Mouse (Mus musculus): Measurements from ENCODE around the gene Abhd17c. TPM values are rescaled to one million over a fixed set of nuclear protein-coding genes. Genes with fewer than 3 reads are reported as not detected.
A peak's percentile ranks its signal among the peaks of the same experiment; 100 is the strongest.
"Not testable (repeated sequence)": the region's sequence is repeated elsewhere in the genome, so short reads cannot be mapped to it uniquely, and the experiment has no call there.

The Abhd17c gene
- polyA plus RNA-seq, 1 experiment from 2014 or later, result 58.4 TPM

- H3K27ac ChIP-seq, result no peak overlapping the region
- H3K4me2 ChIP-seq, result no peak overlapping the region
- no peak overlapping the region for H3K4me3 ChIP-seq
- no peaks in the 10 kb centered on the region for H3K36me3 ChIP-seq
- WGBS, result 49% methylated on average over 4 of the region's 4 CpGs
- H3K27me3 ChIP-seq, result no peaks in the 10 kb centered on the region
- ATAC-seq (replicated peaks; ENCODE audit: insufficient number of reproducible peaks, insufficient read depth, low FRiP score, low read depth), result no peak
- H3K9me3 ChIP-seq (replicated peaks), result no peaks in the 10 kb centered on the region
- no peak overlapping the region for H3K9ac ChIP-seq
- peaks cover 92% of the 10 kb centered on the region for H3K4me1 ChIP-seq (replicated peaks)
These were observed 15.6 kb downstream of the Abhd17c start for GRCm38 (mm10) chr7:84135799-84136700.

DNA sequence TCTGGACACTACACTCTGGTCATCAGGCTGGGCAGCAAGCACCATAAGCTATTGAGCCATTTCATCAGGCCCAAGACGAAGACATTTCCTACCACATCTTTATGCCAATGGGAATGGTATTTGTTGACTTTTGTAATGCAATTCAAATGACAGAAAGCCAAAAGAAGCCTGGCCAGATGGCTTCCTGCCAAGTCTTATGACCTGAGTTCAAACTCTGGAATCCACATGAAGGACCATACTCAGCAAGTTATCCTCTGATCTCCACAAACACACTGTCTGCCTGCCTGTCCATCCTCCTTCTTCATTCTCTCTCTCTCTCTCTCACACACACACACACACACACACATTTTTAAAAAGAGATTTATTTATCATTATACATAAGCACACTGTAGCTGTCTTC, 19.0 kb downstream of the Abhd17c start:
- WGBS, result 39% methylated on average over 1 of the region's 1 CpGs
- Histone ChIP-seq H3K27me3 (no peaks in the 10 kb centered on the region), H3K36me3 (no peaks in the 10 kb centered on the region), H3K4me3 (no peak overlapping the region), H3K4me1 (replicated peaks) (peaks cover 84% of the 10 kb centered on the region), H3K4me2 (no peak overlapping the region), H3K9me3 (replicated peaks) (no peaks in the 10 kb centered on the region), H3K27ac (no peak overlapping the region), H3K9ac (no peak overlapping the region)
- no peak for ATAC-seq (replicated peaks; ENCODE audit: insufficient number of reproducible peaks, insufficient read depth, low FRiP score, low read depth)

DNA sequence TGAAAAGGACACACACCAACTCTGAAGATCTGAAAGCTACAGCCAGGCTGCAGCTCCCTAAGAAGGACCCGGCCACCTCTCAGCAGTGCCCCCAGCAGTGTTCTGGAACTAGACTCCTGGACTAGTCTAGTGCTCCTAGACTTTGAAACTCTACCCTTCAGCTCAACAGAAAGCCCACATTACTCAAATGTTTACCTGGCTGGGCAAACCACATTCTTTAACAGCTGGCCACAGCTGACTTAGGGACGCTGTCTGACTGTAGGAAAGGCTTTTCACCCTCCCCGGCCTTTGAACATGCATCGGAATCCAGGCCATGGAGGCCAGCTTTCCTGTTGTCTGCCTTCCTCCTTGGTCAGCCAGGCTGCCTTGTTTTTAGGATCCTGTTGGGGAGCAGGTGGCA, 20.0 kb downstream of the Abhd17c start:
- Histone ChIP-seq H3K27me3 (no peaks in the 10 kb centered on the region), H3K36me3 (no peaks in the 10 kb centered on the region), H3K9me3 (replicated peaks) (no peaks in the 10 kb centered on the region), H3K4me1 (replicated peaks) (peaks cover 82% of the 10 kb centered on the region), H3K27ac (peak overlapping the region; percentile 31; the same call in 1 of the 2 replicates), H3K4me2 (no peak overlapping the region), H3K4me3 (no peak overlapping the region), H3K9ac (no peak overlapping the region)
- WGBS, result 81% methylated on average over 4 of the region's 4 CpGs
- no peak for ATAC-seq (replicated peaks; ENCODE audit: insufficient number of reproducible peaks, insufficient read depth, low FRiP score, low read depth)

DNA sequence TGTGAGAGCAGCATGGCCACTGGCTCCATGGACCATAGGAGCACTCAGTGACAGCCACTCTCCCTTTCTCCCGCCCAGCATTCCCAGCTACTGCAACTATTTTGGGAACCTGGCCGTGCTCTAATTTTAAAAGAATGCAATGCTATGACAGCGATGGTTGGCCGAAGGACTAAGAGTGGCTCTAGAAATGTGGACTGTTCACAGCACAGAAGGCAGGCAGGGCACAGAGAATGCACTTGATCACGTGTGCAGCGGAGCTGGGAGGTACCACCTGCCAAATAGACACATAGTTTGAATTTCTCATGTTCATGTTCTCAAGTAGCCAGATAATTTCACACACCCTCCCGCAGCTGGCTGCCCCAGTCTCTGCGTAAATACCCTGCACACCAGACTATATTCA, 23.0 kb downstream of the Abhd17c start:
- ATAC-seq (replicated peaks; ENCODE audit: insufficient number of reproducible peaks, insufficient read depth, low FRiP score, low read depth), result peak; percentile 94
- Histone ChIP-seq H3K27me3 (no peaks in the 10 kb centered on the region), H3K4me2 (peak overlapping the region; percentile 32), H3K36me3 (no peaks in the 10 kb centered on the region), H3K27ac (peak overlapping the region; percentile 92), H3K4me1 (replicated peaks) (peaks cover 75% of the 10 kb centered on the region), H3K4me3 (no peak overlapping the region), H3K9ac (no peak overlapping the region), H3K9me3 (replicated peaks) (no peaks in the 10 kb centered on the region)
- WGBS, result 28% methylated on average over 8 of the region's 8 CpGs

DNA sequence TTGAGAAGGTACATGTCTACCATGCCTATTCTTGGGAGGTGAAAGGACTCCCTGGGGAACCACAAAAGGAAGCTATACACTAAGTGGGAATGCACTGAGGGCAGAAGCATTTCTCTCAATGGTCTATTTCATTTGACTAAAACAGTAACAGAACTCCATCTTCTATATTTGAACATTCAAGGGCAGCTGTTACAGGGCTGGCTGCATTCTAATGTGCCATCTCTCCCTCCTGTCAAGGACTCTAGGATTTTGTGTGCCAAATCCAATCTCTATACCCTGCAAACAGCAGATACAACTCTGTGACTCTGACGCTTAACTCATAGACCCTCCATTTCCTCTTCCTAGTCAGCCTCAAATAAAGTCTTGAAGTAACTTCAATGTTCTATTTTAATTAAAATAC, 26.0 kb downstream of the Abhd17c start:
- H3K4me2 ChIP-seq, result no peak overlapping the region
- peaks cover 77% of the 10 kb centered on the region for H3K4me1 ChIP-seq (replicated peaks)
- no peak for ATAC-seq (replicated peaks; ENCODE audit: insufficient number of reproducible peaks, insufficient read depth, low FRiP score, low read depth)
- no peaks in the 10 kb centered on the region for H3K9me3 ChIP-seq (replicated peaks)
- no peak overlapping the region for H3K9ac ChIP-seq
- WGBS, result 48% methylated on average over 1 of the region's 1 CpGs
- H3K27me3 ChIP-seq, result no peaks in the 10 kb centered on the region
- H3K27ac ChIP-seq, result peak overlapping the region; percentile 20
- no peak overlapping the region for H3K4me3 ChIP-seq
- no peaks in the 10 kb centered on the region for H3K36me3 ChIP-seq

- H3K4me3 ChIP-seq; H3K4me2 ChIP-seq; H3K27me3 ChIP-seq; H3K9me3 ChIP-seq (replicated peaks); H3K36me3 ChIP-seq; H3K27ac ChIP-seq; H3K9ac ChIP-seq; ATAC-seq (replicated peaks; ENCODE audit: insufficient number of reproducible peaks, insufficient read depth, low FRiP score, low read depth): not testable (repeated sequence)
- WGBS, result 74% methylated on average over 4 of the region's 4 CpGs
- H3K4me1 ChIP-seq (replicated peaks), result peaks cover 81% of the 10 kb centered on the region
These were observed 28.0 kb downstream of the Abhd17c start for GRCm38 (mm10) chr7:84123651-84124050.

DNA sequence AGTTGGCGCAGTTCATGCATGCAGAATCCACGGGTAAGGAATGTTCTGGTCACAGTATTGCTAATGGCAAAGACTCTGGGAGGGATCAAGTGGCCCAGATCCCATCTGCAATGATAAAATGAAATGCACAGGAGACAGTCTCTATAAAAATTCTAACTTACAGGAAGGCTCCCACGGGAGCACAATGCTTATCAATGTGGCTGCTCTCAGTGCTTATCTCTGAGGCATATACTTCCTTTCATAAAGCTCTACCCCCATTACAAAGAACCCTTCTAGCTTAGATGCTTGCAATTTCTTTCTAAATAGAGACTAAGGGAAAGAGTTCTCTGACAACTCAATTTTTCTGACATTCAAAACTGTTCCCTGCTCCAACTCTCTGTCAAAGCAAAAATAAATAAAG, 29.9 kb downstream of the Abhd17c start:
- Histone ChIP-seq H3K4me1 (replicated peaks) (peaks cover 84% of the 10 kb centered on the region), H3K9me3 (replicated peaks) (no peaks in the 10 kb centered on the region), H3K27me3 (no peaks in the 10 kb centered on the region), H3K4me2 (no peak overlapping the region), H3K27ac (peak overlapping the region; percentile 5; the same call in 1 of the 2 replicates), H3K4me3 (no peak overlapping the region), H3K36me3 (no peaks in the 10 kb centered on the region), H3K9ac (no peak overlapping the region)
- WGBS, result 38% methylated on average over 3 of the region's 3 CpGs
- no peak for ATAC-seq (replicated peaks; ENCODE audit: insufficient number of reproducible peaks, insufficient read depth, low FRiP score, low read depth)

DNA sequence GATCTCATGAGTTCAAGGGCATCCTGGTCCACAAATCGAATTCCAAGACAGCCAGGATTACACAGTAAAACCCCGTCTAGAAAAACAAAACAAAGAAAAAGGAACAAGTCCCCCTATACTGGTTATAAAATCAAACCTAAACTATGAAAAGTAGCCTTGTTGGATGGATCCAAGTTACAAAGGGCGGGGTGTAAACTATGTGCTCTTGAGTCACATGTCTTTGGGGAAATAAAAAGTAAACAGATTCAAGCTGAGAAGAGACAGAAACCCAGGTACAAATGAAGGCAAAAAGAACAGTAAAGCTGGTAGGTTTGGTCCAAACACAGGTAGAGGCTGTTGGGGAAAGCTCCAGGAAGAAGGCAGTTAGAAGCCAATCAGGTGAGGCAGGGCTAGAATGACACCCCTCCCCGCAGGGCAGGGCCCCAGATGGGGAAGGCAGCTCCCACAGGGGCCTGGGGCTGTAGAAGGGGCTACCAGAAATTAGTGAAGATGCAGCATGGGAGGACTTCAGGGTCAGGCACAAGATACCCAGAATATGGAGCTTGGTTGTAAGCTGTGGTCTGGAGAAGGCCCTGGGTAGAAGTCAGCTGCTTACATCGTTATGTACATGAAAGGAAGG, 31.4 kb downstream of the Abhd17c start:
- no peak for ATAC-seq (replicated peaks; ENCODE audit: insufficient number of reproducible peaks, insufficient read depth, low FRiP score, low read depth)
- WGBS, result 67% methylated on average over 5 of the region's 5 CpGs
- no peak overlapping the region for H3K4me2 ChIP-seq
- H3K4me1 ChIP-seq (replicated peaks), result peaks cover 83% of the 10 kb centered on the region
- H3K27ac ChIP-seq, result peak overlapping the region; percentile 28
- H3K9ac ChIP-seq, result no peak overlapping the region
- H3K36me3 ChIP-seq, result no peaks in the 10 kb centered on the region
- no peak overlapping the region for H3K4me3 ChIP-seq
- H3K27me3 ChIP-seq, result no peaks in the 10 kb centered on the region
- no peaks in the 10 kb centered on the region for H3K9me3 ChIP-seq (replicated peaks)

- Histone ChIP-seq H3K4me2 (no peak overlapping the region), H3K36me3 (no peaks in the 10 kb centered on the region), H3K27ac (peak overlapping the region; percentile 28), H3K4me1 (replicated peaks) (peaks cover 81% of the 10 kb centered on the region), H3K4me3 (no peak overlapping the region), H3K9ac (no peak overlapping the region), H3K27me3 (no peaks in the 10 kb centered on the region), H3K9me3 (replicated peaks) (no peaks in the 10 kb centered on the region)
- 54% methylated on average over 12 of the region's 12 CpGs for WGBS
- ATAC-seq (replicated peaks; ENCODE audit: insufficient number of reproducible peaks, insufficient read depth, low FRiP score, low read depth), result no peak
These were observed 32.2 kb downstream of the Abhd17c start for GRCm38 (mm10) chr7:84119216-84120105.

DNA sequence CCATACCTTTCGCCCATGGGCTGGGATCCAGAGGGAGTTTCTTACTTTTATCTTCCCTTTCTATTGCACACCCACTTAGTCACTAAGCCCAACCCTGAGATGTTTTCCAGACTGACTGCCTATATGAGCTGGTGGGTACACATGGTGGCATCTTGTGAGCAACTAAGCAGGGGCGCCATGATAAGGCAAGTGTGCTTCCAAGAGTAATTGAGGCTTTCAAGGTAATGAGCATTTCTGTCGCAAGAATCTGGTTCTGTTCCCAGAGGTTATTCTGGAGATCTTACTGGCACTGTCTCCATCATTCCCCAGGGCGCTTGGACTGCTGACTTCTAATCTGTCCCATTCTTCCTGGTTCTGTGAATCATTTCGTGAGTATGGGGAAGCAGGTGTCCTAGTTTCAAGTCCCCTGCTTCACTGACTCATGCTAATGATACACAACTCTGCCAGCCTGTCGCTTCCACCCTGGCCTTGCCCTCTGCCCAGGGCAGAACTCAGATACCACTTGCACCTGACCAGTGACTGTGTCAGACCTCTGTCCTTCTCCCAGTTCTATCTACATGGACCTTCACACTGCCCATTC, 34.1 kb downstream of the Abhd17c start:
- Histone ChIP-seq H3K27ac (0 out of 2 replicates have a peak overlapping the region, but pooled peaks have one; percentile 22), H3K9me3 (replicated peaks) (no peaks in the 10 kb centered on the region), H3K4me3 (no peak overlapping the region), H3K9ac (no peak overlapping the region), H3K4me1 (replicated peaks) (peaks cover 77% of the 10 kb centered on the region), H3K4me2 (no peak overlapping the region), H3K36me3 (peaks cover 9% of the 10 kb centered on the region), H3K27me3 (no peaks in the 10 kb centered on the region)
- no peak for ATAC-seq (replicated peaks; ENCODE audit: insufficient number of reproducible peaks, insufficient read depth, low FRiP score, low read depth)
- WGBS, result 55% methylated on average over 6 of the region's 6 CpGs
